24 mouse cellular contexts compared by ENCODE assay signal in genomic region chr1:66351366-66351765, GRCm38 (mm10).
DNase-seq lines count a peak whose midpoint lies in the region; ATAC-seq lines count a peak whose summit lies in the region.
"Had no signal": no experiment of that assay in that cellular context is flagged by ENCODE, and none has a peak within 500 bp of the region (broad histone marks: within the 10 kb centered on the region; RNA-seq: fewer than 3 reads in every experiment).

No protein-coding gene starts in this region.

- H3K27me3 ChIP-seq in kidney, embryonic 16.5 days (ENCODE audit: insufficient read depth, low read length) = no peaks in the 10 kb centered on the region
- no peaks in the 10 kb centered on the region for H3K27me3 ChIP-seq in kidney, embryonic 14.5 days (ENCODE audit: control insufficient read depth, insufficient read depth, low read length)
- H3K27me3 ChIP-seq: CH12.LX; embryonic facial prominence, embryonic 12.5 days; forebrain, embryonic 13.5 days; forebrain, embryonic 15.5 days; Patski had no signal

- ATAC-seq in kidney, embryonic 16.5 days (ENCODE audit: low FRiP score, low TSS enrichment) = no peak
- ATAC-seq in kidney, embryonic 14.5 days (ENCODE audit: low FRiP score, low TSS enrichment) = no peak
- ATAC-seq: activated CD4-positive, CD25-positive, alpha-beta regulatory T cell, adult 4 months; CD4-positive, CD25-positive, alpha-beta regulatory T cell, adult 4 months; forebrain, embryonic 13.5 days; forebrain, embryonic 15.5 days; Patski had no signal

- no peak overlapping the region for H3K4me2 ChIP-seq in kidney, embryonic 16.5 days (replicated peaks; ENCODE audit: low read depth, low read length)
- H3K4me2 ChIP-seq in kidney, embryonic 14.5 days (replicated peaks; ENCODE audit: low read depth, low read length) = no peak overlapping the region
- H3K4me2 ChIP-seq: embryonic facial prominence, embryonic 12.5 days; forebrain, embryonic 13.5 days; forebrain, embryonic 15.5 days had no signal

- no peak overlapping the region for H3K4me3 ChIP-seq in kidney, embryonic 16.5 days (ENCODE audit: low read length)
- no peak overlapping the region for H3K4me3 ChIP-seq in kidney, embryonic 14.5 days (ENCODE audit: low read length)
- H3K4me3 ChIP-seq: embryonic facial prominence, embryonic 10.5 days; embryonic facial prominence, embryonic 12.5 days; forebrain, embryonic 13.5 days; forebrain, embryonic 15.5 days had no signal

- no peaks in the 10 kb centered on the region for H3K4me1 ChIP-seq in kidney, embryonic 16.5 days (ENCODE audit: insufficient read depth, low read length)
- no peaks in the 10 kb centered on the region for H3K4me1 ChIP-seq in kidney, embryonic 14.5 days (ENCODE audit: control insufficient read depth, insufficient read depth, low read length)
- H3K4me1 ChIP-seq: embryonic facial prominence, embryonic 12.5 days had no signal

- peak; percentile 14 for DNase-seq in kidney, adult 11 months
- DNase-seq in kidney, adult 8-10 months = peak; percentile 12 to 14
- peak; percentile 31 to 39 for DNase-seq in kidney, postnatal 36 days
- no peak for DNase-seq in kidney, postnatal 4 days
- DNase-seq: adrenal gland, adult 8-10 months; adrenal gland, postnatal 14 days; adrenal gland, postnatal 36 days; B cell, adult 2 months; cerebellum, adult 11-12 months; cerebellum, adult 2 months; cerebellum, adult 9-10 months; cerebellum, postnatal 10 days; cerebellum, postnatal 25 days had no signal

- no peak overlapping the region for H3K27ac ChIP-seq in kidney, embryonic 16.5 days (ENCODE audit: low read length)
- no peak overlapping the region for H3K27ac ChIP-seq in kidney, embryonic 14.5 days (ENCODE audit: low read depth, low read length)
- H3K27ac ChIP-seq: embryonic facial prominence, embryonic 10.5 days; embryonic facial prominence, embryonic 12.5 days; forebrain, embryonic 13.5 days; forebrain, embryonic 15.5 days had no signal

- no peaks in the 10 kb centered on the region for H3K9me3 ChIP-seq in kidney, embryonic 16.5 days (ENCODE audit: low read length)
- no peaks in the 10 kb centered on the region for H3K9me3 ChIP-seq in kidney, embryonic 14.5 days (ENCODE audit: control insufficient read depth, low read length)
- H3K9me3 ChIP-seq: embryonic facial prominence, embryonic 10.5 days; embryonic facial prominence, embryonic 12.5 days; forebrain, embryonic 13.5 days; forebrain, embryonic 15.5 days; G1E had no signal

- H3K9ac ChIP-seq in kidney, embryonic 16.5 days (replicated peaks; ENCODE audit: low read length) = no peak overlapping the region
- H3K9ac ChIP-seq in kidney, embryonic 14.5 days (ENCODE audit: low read depth, low read length) = no peak overlapping the region
- H3K9ac ChIP-seq: embryonic facial prominence, embryonic 12.5 days; forebrain, embryonic 13.5 days; forebrain, embryonic 15.5 days had no signal

- H3K36me3 ChIP-seq in kidney, embryonic 16.5 days (ENCODE audit: insufficient read depth, low read length) = no peaks in the 10 kb centered on the region
- H3K36me3 ChIP-seq in kidney, embryonic 14.5 days (ENCODE audit: control insufficient read depth, insufficient read depth, low read length) = no peaks in the 10 kb centered on the region
- H3K36me3 ChIP-seq: embryonic facial prominence, embryonic 10.5 days; embryonic facial prominence, embryonic 12.5 days; forebrain, embryonic 15.5 days; G1E had no signal

Comparison
In these comparisons a context has a peak if more than half of its experiments do, and no peak if none do; other contexts are left out.
1. DNase-seq: peak in kidney, adult 11 months (single experiment), kidney, adult 8-10 months (2 of 2) and kidney, postnatal 36 days (2 of 2); none in kidney, postnatal 4 days (0 of 2).